Mouse (Mus musculus) CH12F3 (cell line): Measurements from ENCODE around the gene Nfxl1.
"Not testable (repeated sequence)": the region's sequence is repeated elsewhere in the genome, so short reads cannot be mapped to it uniquely, and the experiment has no call there.

Source experiments
- in situ Hi-C: fragments of 300-500 bp; cut with MboI; formaldehyde crosslinking; loops from 2 replicates; pipeline ENCODE4 v1.14.3; 2020; ENCODE audit warnings: low sequenced_read_pairs

Nfxl1 gene

DNA sequence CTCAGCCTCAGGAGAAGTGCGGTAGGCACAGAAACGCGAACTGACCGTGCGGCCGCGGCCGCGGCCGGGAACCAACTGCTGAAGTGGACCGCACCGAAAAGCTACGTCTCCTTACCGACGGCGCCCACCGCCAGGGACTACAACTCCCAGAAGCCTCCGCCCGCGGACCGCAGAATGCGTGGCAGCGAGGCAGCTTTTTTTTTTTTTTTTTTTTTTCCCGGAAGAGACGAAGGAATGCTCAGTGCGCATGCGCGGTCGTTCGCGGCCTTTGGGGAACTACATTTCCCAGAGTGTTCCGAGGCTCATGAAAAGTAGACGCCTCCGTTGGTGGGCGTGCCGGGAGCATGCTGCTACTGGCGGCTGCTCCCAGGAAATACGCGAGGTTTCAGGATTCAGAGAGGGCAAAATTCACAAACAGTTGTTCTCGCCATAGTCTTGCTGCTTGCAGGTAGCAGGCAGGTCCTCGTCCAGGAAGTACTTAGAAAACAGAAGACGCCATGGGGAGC is at the start of gene Nfxl1:
Gene Nfxl1, minus strand, starts transcription at position 141 of the 506 bp plus-strand sequence.
- in situ Hi-C loops = no loop called here

- in situ Hi-C loops = no loop called here
Observed at GRCm38 (mm10) chr5:72603138-72603537, 43.7 kb upstream of the Nfxl1 start.

DNA sequence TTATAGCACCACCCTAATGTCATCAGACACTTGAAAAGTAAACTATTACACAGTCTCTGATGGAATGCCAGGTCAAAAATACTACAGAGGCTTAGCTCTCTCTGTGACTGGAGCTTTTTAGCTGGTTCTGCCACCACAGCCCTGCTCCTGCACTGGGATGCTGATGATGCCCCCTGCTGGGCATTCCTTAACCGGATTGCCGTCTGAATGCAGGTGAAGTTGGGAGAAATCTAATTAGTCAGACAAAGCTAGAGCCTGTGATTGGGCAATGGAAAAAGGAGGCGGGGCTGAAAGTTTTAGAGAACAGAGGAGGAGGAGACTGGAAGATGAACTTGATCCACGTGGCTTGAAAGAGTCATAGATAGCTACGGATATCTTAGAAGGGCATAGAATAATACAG is 41.5 kb upstream of the Nfxl1 start:
- in situ Hi-C loops = no loop called here

- in situ Hi-C loops = no loop called here
Observed at GRCm38 (mm10) chr5:72587192-72587681, 27.8 kb upstream of the Nfxl1 start, which contains the start of gene Gm5868. TSS of gene Gm5868 (minus strand) at chr5:72587551.

- in situ Hi-C loops = not testable (repeated sequence)
Observed at GRCm38 (mm10) chr5:72586667-72587191, 27.2 kb upstream of the Nfxl1 start.

- in situ Hi-C loops = not testable (repeated sequence)
Observed at GRCm38 (mm10) chr5:72586122-72586521, 26.6 kb upstream of the Nfxl1 start.

- in situ Hi-C loops = not testable (repeated sequence)
Observed at GRCm38 (mm10) chr5:72580970-72581332, 21.5 kb upstream of the Nfxl1 start, which contains the start of gene Zar1. TSS of gene Zar1 (minus strand) at chr5:72581254.

- in situ Hi-C loops = not testable (repeated sequence)
Observed at GRCm38 (mm10) chr5:72580088-72580969, 20.8 kb upstream of the Nfxl1 start.

GRCm38 (mm10) chr5:72579599-72579998 is 20.1 kb upstream of the Nfxl1 start:
- in situ Hi-C loops = not testable (repeated sequence)

GRCm38 (mm10) chr5:72565621-72566020 is 6.1 kb upstream of the Nfxl1 start:
- in situ Hi-C loops = no loop called here

DNA sequence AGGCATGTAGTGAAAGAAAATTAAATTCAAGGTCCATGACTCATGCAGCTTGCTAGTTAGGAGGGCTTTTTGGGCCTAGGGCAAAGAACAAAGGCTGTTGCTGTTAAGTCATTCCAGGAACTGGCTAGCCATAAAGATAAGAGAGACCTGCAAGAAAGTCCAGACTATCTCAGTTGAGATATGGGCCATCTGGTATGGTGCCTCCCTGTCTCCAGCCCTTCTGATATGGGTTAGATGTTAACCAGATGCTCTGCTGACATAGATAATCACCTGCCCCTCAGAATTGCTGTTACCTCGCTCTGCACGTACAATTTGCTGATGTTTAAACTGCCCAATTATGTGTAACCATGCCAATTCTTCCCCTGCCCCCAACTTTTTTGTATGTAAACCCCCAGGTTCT is 3.7 kb upstream of the Nfxl1 start:
- in situ Hi-C loops = not testable (repeated sequence)

DNA sequence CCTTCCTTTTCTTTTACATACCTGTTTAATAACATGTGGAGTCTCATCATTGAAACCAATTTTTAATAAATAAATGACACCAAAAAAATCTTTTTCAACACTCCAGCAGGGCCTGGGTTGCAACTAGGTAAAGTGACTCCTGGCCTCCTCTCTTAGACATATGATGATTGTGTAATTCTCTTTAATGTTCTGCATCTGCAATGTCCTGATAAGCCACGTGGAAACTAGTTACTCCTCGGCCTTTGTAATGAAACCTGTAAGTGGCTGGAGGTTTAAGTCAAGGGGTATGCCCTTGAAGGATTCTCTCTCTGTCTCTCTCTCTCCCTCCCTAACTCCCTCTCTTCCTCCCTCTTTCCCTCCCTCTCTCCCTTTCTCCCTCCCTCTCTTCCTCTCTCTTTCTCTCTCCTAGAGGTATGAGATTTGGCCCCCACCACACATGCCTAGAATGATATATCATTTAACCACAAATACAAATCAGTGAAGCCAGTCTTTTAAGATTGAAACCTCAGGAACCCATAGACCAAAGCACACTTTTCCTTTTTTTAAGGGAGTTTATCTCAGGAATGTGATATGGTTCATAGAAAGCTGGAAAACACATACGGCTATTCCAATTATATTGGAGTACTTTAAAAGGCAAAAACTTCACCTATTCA is 1.6 kb upstream of the Nfxl1 start:
- in situ Hi-C loops = no loop called here

DNA sequence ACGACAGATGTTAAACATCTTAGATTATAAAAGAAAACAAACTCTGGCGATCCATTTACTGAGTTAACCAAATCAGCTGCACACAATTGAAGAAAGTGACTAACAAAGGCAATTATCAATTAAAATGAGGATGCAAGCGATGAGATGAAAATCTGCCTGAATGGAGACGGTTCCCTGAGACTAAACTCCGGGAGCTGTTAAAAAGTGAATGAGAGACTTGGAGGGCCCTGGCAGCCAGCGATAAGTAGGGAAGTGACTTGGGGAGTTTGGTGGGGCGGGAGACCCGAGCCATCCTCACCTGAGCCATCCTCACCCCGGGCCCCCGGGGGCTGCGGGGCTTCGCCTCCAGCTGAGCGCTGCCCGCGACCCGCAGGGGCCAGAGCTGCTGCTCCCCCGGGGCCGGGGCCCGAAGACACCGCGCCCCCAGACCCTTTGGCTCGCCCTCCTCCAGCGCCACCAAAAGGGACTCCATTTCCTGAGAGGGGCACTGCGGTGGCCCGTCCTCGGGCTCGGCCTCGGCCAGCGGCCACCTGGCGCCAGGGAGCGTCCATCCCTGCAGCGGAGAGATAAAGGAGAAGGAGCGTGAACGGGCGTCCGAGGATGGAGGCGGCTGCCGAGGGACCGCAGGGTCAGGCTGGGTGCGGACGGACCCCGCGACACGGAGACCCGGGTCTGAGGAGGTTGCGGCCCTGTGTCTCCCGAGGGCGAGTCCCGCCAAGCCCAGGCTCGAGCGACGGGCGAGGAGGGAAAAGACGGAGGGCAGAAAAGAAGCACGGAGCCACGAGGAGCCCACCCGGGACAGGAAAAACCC is 563 bp downstream of the Nfxl1 start:
- in situ Hi-C loops = no loop called here

GRCm38 (mm10) chr5:72556245-72556644 is 3.2 kb downstream of the Nfxl1 start:
- in situ Hi-C loops = no loop called here

DNA sequence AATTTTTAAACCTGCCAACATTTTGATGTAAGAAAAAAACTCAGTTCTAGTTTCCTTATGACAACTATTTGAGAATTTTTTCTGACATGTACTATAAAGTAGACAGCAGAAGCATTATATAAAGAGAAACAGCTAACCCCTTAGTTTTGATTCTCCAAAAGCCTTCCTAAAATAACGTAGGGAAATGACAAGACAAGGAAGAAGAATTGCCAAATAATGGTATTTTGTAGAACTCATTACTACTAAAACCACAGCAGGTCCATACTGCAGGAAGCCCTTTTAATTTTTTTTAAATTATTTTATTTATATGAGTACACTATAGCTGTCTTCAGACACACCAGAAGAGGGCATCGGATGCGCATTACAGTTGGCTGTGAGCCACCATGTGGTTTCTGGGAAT is 8.3 kb downstream of the Nfxl1 start:
- in situ Hi-C loops = no loop called here

DNA sequence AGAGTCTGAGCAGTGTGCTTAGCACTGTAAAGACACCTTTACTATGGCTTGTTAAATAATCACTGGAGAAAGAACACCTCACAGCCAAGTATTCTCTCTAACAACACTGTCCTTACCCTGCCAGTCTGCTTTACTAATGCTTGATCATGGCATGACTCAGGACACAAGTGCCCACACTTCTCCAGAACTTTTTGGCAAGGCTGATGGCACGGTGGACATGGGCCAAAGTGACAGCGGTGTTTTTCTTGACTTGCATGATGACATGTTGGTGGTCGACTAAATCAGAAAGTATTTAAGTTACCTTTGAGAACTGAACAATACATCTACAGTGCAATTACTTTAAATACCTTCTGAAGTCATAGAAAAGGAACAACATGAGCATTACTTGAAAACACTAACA is 30.6 kb downstream of the Nfxl1 start:
- in situ Hi-C loops = no loop called here

- in situ Hi-C loops = no loop called here
Observed at GRCm38 (mm10) chr5:72513808-72514207, 45.7 kb downstream of the Nfxl1 start.

DNA sequence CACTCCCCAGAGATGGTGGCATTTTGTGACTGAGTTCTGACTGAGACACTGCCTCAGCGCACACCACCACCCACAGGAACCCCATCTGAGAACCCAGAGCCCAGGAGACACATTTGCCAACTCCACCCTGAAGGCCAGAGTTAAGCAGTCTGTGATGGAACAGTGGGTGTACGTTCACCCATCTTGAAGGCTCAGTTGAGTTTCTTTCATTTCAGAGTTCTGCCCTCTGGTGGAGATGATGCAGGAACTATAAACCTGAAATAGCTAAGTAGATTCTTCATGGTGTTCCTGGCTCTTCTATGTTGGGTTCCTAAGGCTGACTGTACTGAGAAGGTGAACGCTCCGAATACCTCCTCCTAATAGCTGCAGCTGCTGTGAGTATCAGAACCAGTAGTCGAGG is 53.7 kb downstream of the Nfxl1 start:
- in situ Hi-C loops = no loop called here

DNA sequence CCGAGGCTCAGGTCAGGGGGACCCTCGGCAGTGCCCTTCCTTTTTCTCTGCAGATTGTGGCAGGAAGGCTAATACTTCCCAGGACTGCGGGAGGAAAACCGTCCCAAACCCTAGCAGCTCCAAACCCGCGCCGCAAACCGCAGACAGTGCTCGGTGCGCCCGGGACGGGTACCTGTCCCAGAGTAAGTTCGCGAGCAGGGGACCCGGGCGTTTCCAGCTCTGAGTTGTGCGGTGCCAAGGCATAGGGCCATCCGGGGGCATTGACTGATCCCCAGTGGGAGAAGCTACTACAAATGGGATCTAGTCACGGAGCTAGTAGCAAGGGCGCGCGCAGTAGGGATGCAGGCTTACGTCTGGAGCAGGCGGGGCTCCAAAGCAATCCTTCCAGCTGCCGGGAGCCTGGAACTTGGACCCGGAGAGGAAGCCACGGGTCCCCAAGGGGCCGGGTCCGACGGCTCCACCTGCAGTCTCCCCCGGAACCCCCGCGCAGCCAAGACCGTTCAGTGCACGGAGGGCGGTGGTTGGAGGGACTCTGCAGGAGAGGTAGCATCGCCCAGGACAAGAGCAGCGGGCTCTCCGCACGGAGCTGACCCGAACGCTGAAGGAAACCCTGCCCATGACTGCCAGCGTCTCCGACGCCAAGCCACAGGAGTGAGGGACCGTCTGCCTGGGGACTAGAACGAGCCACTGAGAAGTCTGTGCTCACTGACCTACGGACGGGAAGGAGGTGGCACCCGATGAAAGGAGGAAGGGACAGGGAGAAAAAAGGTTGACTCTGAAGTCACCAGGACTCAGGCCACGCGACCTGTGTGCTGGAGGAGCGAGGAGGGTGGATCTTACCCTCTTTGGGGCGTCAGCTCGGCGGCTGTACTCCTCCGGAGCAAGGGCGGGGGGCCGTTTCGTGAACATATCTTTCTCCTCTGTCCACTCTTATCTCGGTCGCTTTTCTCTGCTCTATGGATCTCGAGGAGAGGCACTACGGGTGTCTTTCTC is 55.7 kb downstream of the Nfxl1 start, which contains the start of gene Corin:
Gene Corin, minus strand, starts transcription at position 943 of the 993 bp plus-strand sequence.
- in situ Hi-C loops = no loop called here
